8 mouse cellular contexts compared by ENCODE assay signal in genomic region chr6:86848580-86848914, GRCm38 (mm10). TPM values are rescaled to one million over a fixed set of nuclear protein-coding genes. Genes with fewer than 3 reads are reported as not detected.
DNase-seq lines count a peak whose midpoint lies in the region; ATAC-seq and TF ChIP-seq lines count a peak whose summit lies in the region.

No protein-coding gene starts in this region.

- ATAC-seq in cerebellum, adult (ENCODE audit: insufficient number of reproducible peaks, low FRiP score, low TSS enrichment), result peak; percentile 12
- peak; percentile 27 for ATAC-seq in liver, embryonic 15.5 days (ENCODE audit: insufficient read depth)

- peak overlapping the region; percentile 87 for H3K27ac ChIP-seq in thymus, adult 2 months (ENCODE audit: control insufficient read depth, insufficient read depth, low read length)
- H3K27ac ChIP-seq in liver, embryonic 15.5 days (replicated peaks), result peak overlapping the region; percentile 94

- H3K4me2 ChIP-seq in liver, embryonic 15.5 days, result peak overlapping the region; percentile 87

- peaks cover 10% of the 10 kb centered on the region for H3K4me1 ChIP-seq in thymus, adult 2 months (replicated peaks; ENCODE audit: control insufficient read depth, insufficient read depth, low read length)
- peaks cover 44% of the 10 kb centered on the region for H3K4me1 ChIP-seq in liver, embryonic 15.5 days (replicated peaks)

- no peaks in the 10 kb centered on the region for H3K27me3 ChIP-seq in thymus, adult 2 months (ENCODE audit: control insufficient read depth, insufficient read depth, low read length)
- H3K27me3 ChIP-seq in liver, embryonic 15.5 days, result no peaks in the 10 kb centered on the region

- no peaks in the 10 kb centered on the region for H3K9me3 ChIP-seq in liver, embryonic 15.5 days (replicated peaks)

- WGBS in thymus, adult 2 months, result 1% methylated on average over 12 of the region's 12 CpGs
- WGBS in liver, embryonic 15.5 days (ENCODE audit: insufficient replicate concordance), result 2% methylated on average over 12 of the region's 12 CpGs

- H3K9ac ChIP-seq in liver, embryonic 15.5 days, result peak overlapping the region; percentile 92

- TF ChIP-seq CTCF in thymus, adult 2 months (IDR thresholded peaks at IDR 0.05; ENCODE audit: borderline replicate concordance, control insufficient read depth, extremely low read depth, insufficient read depth, low read length, poor library complexity), result no peak

- no peaks in the 10 kb centered on the region for H3K36me3 ChIP-seq in thymus, adult 2 months (ENCODE audit: control insufficient read depth, insufficient read depth, low read length)
- no peaks in the 10 kb centered on the region; the same call in 1 of the 2 replicates for H3K36me3 ChIP-seq in liver, embryonic 15.5 days (replicated peaks)

- no peak for DNase-seq in cerebellum, adult 11-12 months
- no peak for DNase-seq in thymus, adult 2 months
- no peak for DNase-seq in thymus, postnatal 14 days
- DNase-seq in frontal cortex, postnatal 36 days (ENCODE audit: low spot score in 2 of 2), result no peak
- no peak for DNase-seq in right cerebral cortex, postnatal 14 days
- no peak for DNase-seq in Muller cell, postnatal 12 days (ENCODE audit: inconsistent ontology term)

- peak overlapping the region; percentile 63 for H3K4me3 ChIP-seq in thymus, adult 2 months (ENCODE audit: control insufficient read depth, insufficient read depth, low read length)
- peak overlapping the region; percentile 97 for H3K4me3 ChIP-seq in liver, embryonic 15.5 days (replicated peaks)

- 0 out of 2 replicates have a peak, but pooled peaks have one; percentile 17 for TF ChIP-seq POLR2A in thymus, adult 2 months (IDR thresholded peaks at IDR 0.05; ENCODE audit: control insufficient read depth, extremely low read depth, insufficient read depth, low read length, poor library complexity)

RNA-seq across cellular contexts. Expression of gene Aak1, which starts 0.8 kb away (rescaled TPM):
- polyA plus RNA-seq in thymus, adult 2 months (2012; rRNA removed), result 59.2 and 79.9 TPM in 2 replicates
- 3.2 TPM in 2 replicates for polyA plus RNA-seq in liver, embryonic 15.5 days (2015; fragmentation: Nextera tagmentation; extraction: Ambion mirVana)

RNA-seq across cellular contexts. Expression of gene Anxa4, which starts 55.2 kb away (rescaled TPM):
- polyA plus RNA-seq in thymus, adult 2 months (2012; rRNA removed), result 21.5 and 27.8 TPM in 2 replicates
- 36.9 and 39.6 TPM in 2 replicates for polyA plus RNA-seq in liver, embryonic 15.5 days (2015; fragmentation: Nextera tagmentation; extraction: Ambion mirVana)

Comparison
In these comparisons a context has a peak if more than half of its experiments do, and no peak if none do; other contexts are left out.
1. RNA of gene Aak1, which starts 0.8 kb away (polyA plus RNA-seq): 59.2 to 79.9 TPM in thymus, adult 2 months; 3.2 TPM in liver, embryonic 15.5 days; every median in the first group is over 10 times any median in the second.